Mouse (Mus musculus): ENCODE data around the gene Usp6nl. TPM values are rescaled to one million over a fixed set of nuclear protein-coding genes. Genes with fewer than 3 reads are reported as not detected.

Gene Usp6nl
- total and polyA plus RNA-seq, 2 experiments from 2014 or later: 3.4 to 8.9 TPM

DNA sequence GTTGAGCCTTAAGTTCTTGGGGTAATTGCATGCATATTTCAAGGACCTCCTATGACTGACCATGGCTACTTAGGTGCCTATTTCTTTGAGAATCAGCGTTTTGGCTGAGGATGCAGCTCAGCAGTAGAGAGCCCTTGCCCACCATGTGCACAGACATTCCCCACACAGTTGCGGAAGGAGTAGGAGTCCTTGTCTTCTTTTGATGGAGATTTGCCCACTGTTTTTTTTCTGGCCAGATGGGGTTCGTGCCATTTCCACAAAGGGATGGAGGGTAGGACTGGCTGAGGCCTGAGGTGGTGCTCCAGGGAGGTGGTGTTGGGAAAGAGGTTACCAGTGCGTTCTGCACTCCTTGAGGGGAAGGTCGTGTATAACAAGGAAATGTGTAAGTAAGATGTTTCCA, 91.9 kb downstream of the Usp6nl start:
- ATAC-seq (ENCODE audit: insufficient read depth, low read depth): no peak
- H3K4me2 ChIP-seq (ENCODE audit: low read depth, low read length): no peak overlapping the region

GRCm38 (mm10) chr2:6417158-6417557, 94.7 kb downstream of the Usp6nl start:
- 75% methylated on average over 11 of the region's 11 CpGs for WGBS
- no peak overlapping the region for H3K27ac ChIP-seq (ENCODE audit: low read depth)
- H3K36me3 ChIP-seq (replicated peaks; ENCODE audit: control insufficient read depth, insufficient read depth, low read length): peaks cover 19% of the 10 kb centered on the region
- H3K4me2 ChIP-seq (ENCODE audit: low read depth, low read length): no peak overlapping the region
- no peak for ATAC-seq (ENCODE audit: insufficient read depth, low read depth)
- DNase-seq (ENCODE audit: low spot score): no peak
- no peaks in the 10 kb centered on the region for H3K27me3 ChIP-seq (ENCODE audit: control insufficient read depth, insufficient read depth, low read length)
- no peak overlapping the region for H3K4me3 ChIP-seq (ENCODE audit: low read depth, low read length)
- no peaks in the 10 kb centered on the region for H3K4me1 ChIP-seq (ENCODE audit: control insufficient read depth, insufficient read depth)
- TF ChIP-seq EP300 (IDR thresholded peaks at IDR 0.05; ENCODE audit: low read depth) (no peak), CTCF (IDR thresholded peaks at IDR 0.05; ENCODE audit: low read depth) (no peak)
- no peak overlapping the region for H3K9ac ChIP-seq (replicated peaks; ENCODE audit: low read depth, low read length)
- no peaks in the 10 kb centered on the region for H3K9me3 ChIP-seq (replicated peaks; ENCODE audit: control insufficient read depth, low read length)

More for the DNA sequence above, 91.9 kb downstream of the Usp6nl start:
- no peaks in the 10 kb centered on the region for H3K4me1 ChIP-seq (ENCODE audit: control insufficient read depth, insufficient read depth)
- H3K36me3 ChIP-seq (replicated peaks; ENCODE audit: control insufficient read depth, insufficient read depth, low read length): peaks cover 23% of the 10 kb centered on the region
- H3K27me3 ChIP-seq (ENCODE audit: control insufficient read depth, insufficient read depth, low read length): no peaks in the 10 kb centered on the region
- 84% methylated on average over 5 of the region's 5 CpGs for WGBS
- H3K9ac ChIP-seq (replicated peaks; ENCODE audit: low read depth, low read length): no peak overlapping the region
- no peak for DNase-seq (ENCODE audit: low spot score)
- no peak overlapping the region for H3K4me3 ChIP-seq (ENCODE audit: low read depth, low read length)
- TF ChIP-seq EP300 (IDR thresholded peaks at IDR 0.05; ENCODE audit: low read depth): no peak
- no peak for TF ChIP-seq CTCF (IDR thresholded peaks at IDR 0.05; ENCODE audit: low read depth)
- no peak overlapping the region for H3K27ac ChIP-seq (ENCODE audit: low read depth)
- no peaks in the 10 kb centered on the region for H3K9me3 ChIP-seq (replicated peaks; ENCODE audit: control insufficient read depth, low read length)

- no peak overlapping the region for H3K9ac ChIP-seq (replicated peaks; ENCODE audit: low read depth, low read length)
- no peak overlapping the region for H3K27ac ChIP-seq (ENCODE audit: low read depth)
- H3K36me3 ChIP-seq (replicated peaks; ENCODE audit: control insufficient read depth, insufficient read depth, low read length): peaks cover 38% of the 10 kb centered on the region
- ATAC-seq (ENCODE audit: insufficient read depth, low read depth): no peak
- no peaks in the 10 kb centered on the region for H3K4me1 ChIP-seq (ENCODE audit: control insufficient read depth, insufficient read depth)
- no peak for TF ChIP-seq EP300 (IDR thresholded peaks at IDR 0.05; ENCODE audit: low read depth)
- no peak for TF ChIP-seq CTCF (IDR thresholded peaks at IDR 0.05; ENCODE audit: low read depth)
- H3K4me3 ChIP-seq (ENCODE audit: low read depth, low read length): no peak overlapping the region
- no peaks in the 10 kb centered on the region for H3K27me3 ChIP-seq (ENCODE audit: control insufficient read depth, insufficient read depth, low read length)
- H3K4me2 ChIP-seq (ENCODE audit: low read depth, low read length): no peak overlapping the region
- 83% methylated on average over 24 of the region's 24 CpGs for WGBS
- H3K9me3 ChIP-seq (replicated peaks; ENCODE audit: control insufficient read depth, low read length): no peaks in the 10 kb centered on the region
- no peak for DNase-seq (ENCODE audit: low spot score)
Observed at GRCm38 (mm10) chr2:6423661-6424550, 101.4 kb downstream of the Usp6nl start.

- DNase-seq (ENCODE audit: low spot score) (no peak), ATAC-seq (ENCODE audit: insufficient read depth, low read depth) (no peak)
- peaks cover 43% of the 10 kb centered on the region for H3K36me3 ChIP-seq (replicated peaks; ENCODE audit: control insufficient read depth, insufficient read depth, low read length)
- H3K27me3 ChIP-seq (ENCODE audit: control insufficient read depth, insufficient read depth, low read length): no peaks in the 10 kb centered on the region
- no peak overlapping the region for H3K27ac ChIP-seq (ENCODE audit: low read depth)
- H3K4me1 ChIP-seq (ENCODE audit: control insufficient read depth, insufficient read depth): no peaks in the 10 kb centered on the region
- H3K9me3 ChIP-seq (replicated peaks; ENCODE audit: control insufficient read depth, low read length): no peaks in the 10 kb centered on the region
- H3K4me2 ChIP-seq (ENCODE audit: low read depth, low read length): no peak overlapping the region
- H3K9ac ChIP-seq (replicated peaks; ENCODE audit: low read depth, low read length): no peak overlapping the region
- TF ChIP-seq CTCF (IDR thresholded peaks at IDR 0.05; ENCODE audit: low read depth) (no peak), EP300 (IDR thresholded peaks at IDR 0.05; ENCODE audit: low read depth) (no peak)
- 84% methylated on average over 5 of the region's 5 CpGs for WGBS
- H3K4me3 ChIP-seq (ENCODE audit: low read depth, low read length): no peak overlapping the region
Observed at GRCm38 (mm10) chr2:6424851-6425250, 102.4 kb downstream of the Usp6nl start.

- no peak overlapping the region for H3K9ac ChIP-seq (replicated peaks; ENCODE audit: low read depth, low read length)
- no peak overlapping the region for H3K4me3 ChIP-seq (ENCODE audit: low read depth, low read length)
- H3K36me3 ChIP-seq (replicated peaks; ENCODE audit: control insufficient read depth, insufficient read depth, low read length): peaks cover 48% of the 10 kb centered on the region
- no peaks in the 10 kb centered on the region for H3K9me3 ChIP-seq (replicated peaks; ENCODE audit: control insufficient read depth, low read length)
- TF ChIP-seq EP300 (IDR thresholded peaks at IDR 0.05; ENCODE audit: low read depth) (no peak), CTCF (IDR thresholded peaks at IDR 0.05; ENCODE audit: low read depth) (peak; percentile 94)
- H3K27me3 ChIP-seq (ENCODE audit: control insufficient read depth, insufficient read depth, low read length): no peaks in the 10 kb centered on the region
- 74% methylated on average over 16 of the region's 16 CpGs for WGBS
- H3K4me1 ChIP-seq (ENCODE audit: control insufficient read depth, insufficient read depth): no peaks in the 10 kb centered on the region
- DNase-seq (ENCODE audit: low spot score): peak; percentile 78
- no peak overlapping the region for H3K4me2 ChIP-seq (ENCODE audit: low read depth, low read length)
- no peak overlapping the region for H3K27ac ChIP-seq (ENCODE audit: low read depth)
- ATAC-seq (ENCODE audit: insufficient read depth, low read depth): no peak
Observed at GRCm38 (mm10) chr2:6436085-6436950, 113.9 kb downstream of the Usp6nl start.

All from heart, postnatal 0 days (tissue).